23 mouse cellular contexts compared by ENCODE assay signal in the genomic region with DNA sequence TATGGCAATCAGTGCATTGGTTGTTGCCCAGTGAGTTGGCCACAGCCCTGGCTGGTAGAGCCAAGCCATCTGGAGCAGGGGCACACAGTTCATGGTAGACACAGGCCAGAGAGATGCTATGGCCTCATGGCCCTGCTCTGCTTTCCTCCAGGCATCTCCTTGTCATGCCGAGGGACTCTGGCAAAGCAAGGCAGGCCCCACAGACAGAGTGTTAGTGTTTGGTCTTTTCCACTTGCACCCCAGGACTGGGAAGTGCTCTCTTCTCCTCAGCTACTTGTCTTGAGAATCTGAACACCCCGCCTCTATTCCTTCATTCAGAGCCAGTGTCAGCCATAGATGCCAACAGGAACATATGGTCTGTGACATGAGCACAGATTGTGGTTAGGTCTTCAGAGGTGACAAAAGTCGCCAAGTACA.
A peak's percentile ranks its signal among the peaks of the same experiment; 100 is the strongest.
DNase-seq lines count a peak whose midpoint lies in the region; ATAC-seq and TF ChIP-seq lines count a peak whose summit lies in the region.
"Had no signal": no experiment of that assay in that cellular context is flagged by ENCODE, and none has a peak within 500 bp of the region (broad histone marks: within the 10 kb centered on the region; RNA-seq: fewer than 3 reads in every experiment).

No protein-coding gene starts in this region.

- WGBS in intestine, embryonic 14.5 days, result 92% methylated on average over 3 of the region's 3 CpGs
- WGBS in intestine, postnatal 0 days, result 91% methylated on average over 3 of the region's 3 CpGs
- WGBS in hindbrain, embryonic 10.5 days, result 91% methylated on average over 3 of the region's 3 CpGs

- H3K4me3 ChIP-seq in intestine, embryonic 14.5 days (ENCODE audit: low read depth, low read length), result no peak overlapping the region
- H3K4me3 ChIP-seq in intestine, postnatal 0 days (ENCODE audit: low read depth, low read length), result no peak overlapping the region
- H3K4me3 ChIP-seq in hindbrain, embryonic 10.5 days, result no peak overlapping the region
- H3K4me3 ChIP-seq: embryonic facial prominence, embryonic 12.5 days; heart, embryonic 15.5 days; hindbrain, embryonic 15.5 days; layer of hippocampus, adult 2 months; liver, embryonic 12.5 days; myocyte; neural tube, embryonic 12.5 days had no signal

- ATAC-seq in intestine, embryonic 14.5 days (replicated peaks; ENCODE audit: low FRiP score, low TSS enrichment, low read depth), result no peak
- no peak for ATAC-seq in intestine, postnatal 0 days
- ATAC-seq: CD4-positive, CD25-positive, alpha-beta regulatory T cell, adult 4 months; forebrain, embryonic 16.5 days; inflammation-experienced regulatory T-cells, adult 6 months; liver, embryonic 12.5 days; liver, postnatal 0 days had no signal

- peak; percentile 38 for DNase-seq in intestine, embryonic 14.5 days (ENCODE audit: low spot score)
- DNase-seq in cerebellum, adult 11-12 months, result peak; percentile 89
- peak; percentile 92 for DNase-seq in cerebellum, adult 9-11 months
- DNase-seq in urinary bladder, adult 2 months (ENCODE audit: low spot score), result no peak
- no peak for DNase-seq in embryo, embryonic 9.5 days (ENCODE audit: extremely low spot score)
- no peak for DNase-seq in hindbrain, embryonic 10.5 days (ENCODE audit: low spot score)
- DNase-seq: adrenal gland, postnatal 36 days; kidney, adult 2 months; kidney, postnatal 36 days; liver, postnatal 0 days; lung, postnatal 36 days had no signal

- H3K27ac ChIP-seq in intestine, embryonic 14.5 days (ENCODE audit: low read depth), result no peak overlapping the region
- H3K27ac ChIP-seq in intestine, postnatal 0 days (ENCODE audit: low read depth, low read length), result no peak overlapping the region
- no peak overlapping the region for H3K27ac ChIP-seq in hindbrain, embryonic 10.5 days
- H3K27ac ChIP-seq: embryonic facial prominence, embryonic 12.5 days; heart, embryonic 15.5 days; hindbrain, embryonic 15.5 days; layer of hippocampus, adult 2 months; liver, embryonic 12.5 days; neural tube, embryonic 12.5 days had no signal

- H3K36me3 ChIP-seq in intestine, embryonic 14.5 days (ENCODE audit: control insufficient read depth, insufficient read depth, low read length), result no peaks in the 10 kb centered on the region
- H3K36me3 ChIP-seq in intestine, postnatal 0 days (ENCODE audit: control insufficient read depth, insufficient read depth), result no peaks in the 10 kb centered on the region
- no peaks in the 10 kb centered on the region for H3K36me3 ChIP-seq in hindbrain, embryonic 10.5 days
- H3K36me3 ChIP-seq: embryonic facial prominence, embryonic 12.5 days; heart, embryonic 15.5 days; hindbrain, embryonic 15.5 days; liver, embryonic 12.5 days; neural tube, embryonic 12.5 days had no signal

- H3K4me2 ChIP-seq in intestine, embryonic 14.5 days (ENCODE audit: low read length), result no peak overlapping the region
- no peak overlapping the region for H3K4me2 ChIP-seq in intestine, postnatal 0 days (replicated peaks; ENCODE audit: low read depth)
- H3K4me2 ChIP-seq: embryonic facial prominence, embryonic 12.5 days; heart, embryonic 15.5 days; hindbrain, embryonic 15.5 days; liver, embryonic 12.5 days; midbrain, embryonic 11.5 days; neural tube, embryonic 12.5 days had no signal

- no peak overlapping the region for H3K9ac ChIP-seq in intestine, embryonic 14.5 days (ENCODE audit: low read length)
- H3K9ac ChIP-seq in intestine, postnatal 0 days (ENCODE audit: low read depth, low read length), result no peak overlapping the region
- H3K9ac ChIP-seq: embryonic facial prominence, embryonic 12.5 days; heart, embryonic 15.5 days; hindbrain, embryonic 15.5 days; liver, embryonic 12.5 days; liver, postnatal 0 days; neural tube, embryonic 12.5 days had no signal

- H3K27me3 ChIP-seq in intestine, embryonic 14.5 days (replicated peaks; ENCODE audit: control insufficient read depth, insufficient read depth, low read length), result no peaks in the 10 kb centered on the region
- no peaks in the 10 kb centered on the region for H3K27me3 ChIP-seq in intestine, postnatal 0 days (replicated peaks; ENCODE audit: control insufficient read depth, insufficient read depth, low read length)
- H3K27me3 ChIP-seq in hindbrain, embryonic 10.5 days (ENCODE audit: insufficient read depth, poor library complexity, severe bottlenecking), result no peaks in the 10 kb centered on the region
- H3K27me3 ChIP-seq: embryonic facial prominence, embryonic 12.5 days; heart, embryonic 15.5 days; hindbrain, embryonic 15.5 days; liver, embryonic 12.5 days; neural tube, embryonic 12.5 days had no signal

- no peaks in the 10 kb centered on the region; the same call in 1 of the 2 replicates for H3K4me1 ChIP-seq in intestine, embryonic 14.5 days (replicated peaks; ENCODE audit: control insufficient read depth, insufficient read depth, low read length)
- H3K4me1 ChIP-seq in intestine, postnatal 0 days (replicated peaks; ENCODE audit: control insufficient read depth, insufficient read depth, low read length), result no peaks in the 10 kb centered on the region
- peaks cover 10% of the 10 kb centered on the region; the same call in 1 of the 2 replicates for H3K4me1 ChIP-seq in hindbrain, embryonic 10.5 days (replicated peaks)
- H3K4me1 ChIP-seq: liver, embryonic 12.5 days; neural tube, embryonic 12.5 days had no signal

- no peak for TF ChIP-seq CTCF in intestine, postnatal 0 days (IDR thresholded peaks at IDR 0.05; ENCODE audit: low read depth)

- no peaks in the 10 kb centered on the region for H3K9me3 ChIP-seq in intestine, embryonic 14.5 days (ENCODE audit: control insufficient read depth, low read length)
- H3K9me3 ChIP-seq in intestine, postnatal 0 days (ENCODE audit: control insufficient read depth), result no peaks in the 10 kb centered on the region
- H3K9me3 ChIP-seq in hindbrain, embryonic 10.5 days, result no peaks in the 10 kb centered on the region
- H3K9me3 ChIP-seq: embryonic facial prominence, embryonic 12.5 days; heart, embryonic 15.5 days; hindbrain, embryonic 15.5 days; liver, embryonic 12.5 days; neural tube, embryonic 12.5 days had no signal

Comparison
In these comparisons a context has a peak if more than half of its experiments do, and no peak if none do; other contexts are left out.
1. DNase-seq: peak in intestine, embryonic 14.5 days (single experiment), cerebellum, adult 11-12 months (single experiment) and cerebellum, adult 9-11 months (single experiment); none in urinary bladder, adult 2 months (single experiment), embryo, embryonic 9.5 days (single experiment) and hindbrain, embryonic 10.5 days (single experiment).